Comparison of ENCODE assay signal across 8 mouse cellular contexts in genomic region chr11:117312936-117313335, GRCm38 (mm10).
DNase-seq lines count a peak whose midpoint lies in the region; ATAC-seq and TF ChIP-seq lines count a peak whose summit lies in the region.

No protein-coding gene starts in this region.

- peak overlapping the region; percentile 35 for H3K9ac ChIP-seq in limb, embryonic 13.5 days
- H3K9ac ChIP-seq in midbrain, embryonic 16.5 days (ENCODE audit: low read depth, low read length): no peak overlapping the region

- ATAC-seq in limb, embryonic 13.5 days (ENCODE audit: low FRiP score, low read depth): no peak
- ATAC-seq in midbrain, embryonic 16.5 days: no peak
- ATAC-seq in cerebellum, adult (ENCODE audit: insufficient number of reproducible peaks, low FRiP score, low TSS enrichment): no peak

- no peaks in the 10 kb centered on the region for H3K9me3 ChIP-seq in limb, embryonic 13.5 days
- no peaks in the 10 kb centered on the region for H3K9me3 ChIP-seq in midbrain, embryonic 16.5 days (replicated peaks; ENCODE audit: control insufficient read depth, low read length, poor library complexity, severe bottlenecking)

- peak; percentile 82 for TF ChIP-seq CTCF in layer of hippocampus, adult 2 months (conservative IDR thresholded peaks at IDR 0.05)

- no peak overlapping the region for H3K4me2 ChIP-seq in limb, embryonic 13.5 days (replicated peaks)
- H3K4me2 ChIP-seq in midbrain, embryonic 16.5 days (ENCODE audit: low read length): no peak overlapping the region

- intact Hi-C loops in heart, postnatal 14 days (cut with DNase I): loop anchor here (2.0 kb wide), 1 partner anchor 74 kb away; no protein-coding TSS in a partner anchor

- 44% methylated on average over 8 of the region's 8 CpGs for WGBS in limb, embryonic 13.5 days
- 43% methylated on average over 8 of the region's 8 CpGs for WGBS in midbrain, embryonic 16.5 days

- H3K27me3 ChIP-seq in limb, embryonic 13.5 days: no peaks in the 10 kb centered on the region
- no peaks in the 10 kb centered on the region for H3K27me3 ChIP-seq in midbrain, embryonic 16.5 days (ENCODE audit: control insufficient read depth, insufficient read depth, low read depth, low read length)

- peaks cover 94% of the 10 kb centered on the region for H3K4me1 ChIP-seq in limb, embryonic 13.5 days
- peaks cover 31% of the 10 kb centered on the region for H3K4me1 ChIP-seq in midbrain, embryonic 16.5 days (ENCODE audit: control insufficient read depth, insufficient read depth, low read length)

- H3K4me3 ChIP-seq in layer of hippocampus, adult 2 months: no peak overlapping the region
- no peak overlapping the region for H3K4me3 ChIP-seq in limb, embryonic 13.5 days
- no peak overlapping the region for H3K4me3 ChIP-seq in midbrain, embryonic 16.5 days (ENCODE audit: low read depth, low read length)

- H3K36me3 ChIP-seq in limb, embryonic 13.5 days: no peaks in the 10 kb centered on the region; the same call in 1 of the 2 replicates
- H3K36me3 ChIP-seq in midbrain, embryonic 16.5 days (ENCODE audit: control insufficient read depth, insufficient read depth, low read length): no peaks in the 10 kb centered on the region

- peak in 1 of 2 experiments; percentile 45 for DNase-seq in layer of hippocampus, adult 2 months (ENCODE audit: low spot score in 2 of 2)
- DNase-seq in layer of hippocampus, postnatal 36 days: no peak
- DNase-seq in embryo, embryonic 10.5 days (ENCODE audit: low spot score): peak; percentile 58
- DNase-seq in heart, postnatal 14 days: peak; percentile 71 to 78
- no peak for DNase-seq in cerebellum, adult 8-10 months

- peak overlapping the region; percentile 61; the same call in 1 of the 2 replicates for H3K27ac ChIP-seq in layer of hippocampus, adult 2 months
- peak overlapping the region; percentile 78 for H3K27ac ChIP-seq in limb, embryonic 13.5 days
- H3K27ac ChIP-seq in midbrain, embryonic 16.5 days (ENCODE audit: low read length): peak overlapping the region; percentile 49

Comparison
In these comparisons a context has a peak if more than half of its experiments do, and no peak if none do; other contexts are left out.
1. DNase-seq: peak in embryo, embryonic 10.5 days (single experiment) and heart, postnatal 14 days (2 of 2); none in layer of hippocampus, postnatal 36 days (0 of 2) and cerebellum, adult 8-10 months (single experiment).
2. Peak in every context shown above with its lines, with median percentiles within 50 percentile points of each other: H3K27ac ChIP-seq.